Mouse (Mus musculus) heart, postnatal 0 days (tissue): ENCODE data around the gene Olfr132. TPM values are rescaled to one million over a fixed set of nuclear protein-coding genes. Genes with fewer than 3 reads are reported as not detected.

Source experiments
- ATAC-seq: fragments of 200-750 bp; cut with Nextera tagmentation; 2 replicates; pipeline ENCODE4 v1.8.0; 2017; ENCODE audit warnings: low read depth, moderate number of reproducible peaks, moderate library complexity; ENCODE audit not compliant: insufficient read depth
- DNase-seq: peaks from one replicate; pipeline ENCODE4 v3.0.0-alpha.2; 2016; ENCODE audit warnings: low spot score
- H3K27ac ChIP-seq: fragments of 300-500 bp; sonication (generic); 2 replicates; pipeline ENCODE4 v1.5.1; 2014; ENCODE audit warnings: low read depth, mild to moderate bottlenecking
- H3K27me3 ChIP-seq: fragments of 300-500 bp; sonication (generic); 2 replicates; pipeline ENCODE4 v1.6.1; 2014; ENCODE audit warnings: low read length, mixed read lengths; ENCODE audit not compliant: control insufficient read depth, insufficient read depth
- H3K36me3 ChIP-seq: fragments of 300-500 bp; sonication (generic); replicated peaks from 2 replicates; pipeline ENCODE4 v1.6.1; 2014; ENCODE audit warnings: low read length, mixed read lengths; ENCODE audit not compliant: control insufficient read depth, insufficient read depth
- H3K4me1 ChIP-seq: fragments of 300-500 bp; sonication (generic); 2 replicates; pipeline ENCODE4 v1.6.1; 2014; ENCODE audit warnings: antibody characterized with exemption; ENCODE audit not compliant: control insufficient read depth, insufficient read depth
- H3K4me2 ChIP-seq: fragments of 300-500 bp; sonication (generic); 2 replicates; pipeline ENCODE4 v1.6.1; 2014; ENCODE audit warnings: low read depth, mild to moderate bottlenecking, low read length, moderate library complexity
- H3K4me3 ChIP-seq: fragments of 300-500 bp; sonication (generic); 2 replicates; pipeline ENCODE4 v1.5.1; 2014; ENCODE audit warnings: low read depth, low read length
- H3K9ac ChIP-seq: fragments of 300-500 bp; sonication (generic); replicated peaks from 2 replicates; pipeline ENCODE4 v1.6.1; 2014; ENCODE audit warnings: low read depth, low read length, mixed read lengths
- H3K9me3 ChIP-seq: fragments of 300-500 bp; sonication (generic); replicated peaks from 2 replicates; pipeline ENCODE4 v1.6.1; 2016; ENCODE audit warnings: low read length; ENCODE audit not compliant: control insufficient read depth
- CTCF ChIP-seq: IDR thresholded peaks from 2 replicates; pipeline ENCODE4 v1.5.1; 2016; ENCODE audit warnings: antibody characterized with exemption, control low read depth, low read depth
- EP300 ChIP-seq: IDR thresholded peaks from 2 replicates; pipeline ENCODE4 v1.6.1; 2016; ENCODE audit warnings: antibody characterized with exemption, low read depth
- WGBS: fragments of 180-500 bp; shearing (Covaris S2); extraction: QIAGEN DNeasy Blood & Tissue Kit; methylation state at CpG from one replicate; pipeline ENCODE4 v1.1.7; 2014; 5-methylcytosine and 5-hydroxymethylcytosine counted together
- polyA plus RNA-seq: library from polyadenylated mRNA; unstranded; fragments of >200 nt; fragmentation: Nextera tagmentation; extraction: Ambion mirVana; gene quantifications from 2 replicates; pipeline ENCODE4 v1.2.1, GENCODE M21; 2015
- total RNA-seq: library from RNA; depleted of rRNA; stranded (reverse); fragments of >200 nt; gene quantifications from 2 replicates; pipeline ENCODE4 v1.2.3, GENCODE M21; 2014; ENCODE audit warnings: low replicate concordance; rRNA removed

The Olfr132 gene
- total and polyA plus RNA-seq, 2 experiments from 2014 or later: not detected

GRCm38 (mm10) chr17:38082364-38082763, 52.0 kb downstream of the Olfr132 start:
- H3K27me3 ChIP-seq: no peaks in the 10 kb centered on the region
- no peak overlapping the region for H3K4me2 ChIP-seq
- TF ChIP-seq CTCF: no peak
- no peak for TF ChIP-seq EP300
- no peak overlapping the region for H3K4me3 ChIP-seq
- no peak for ATAC-seq
- no peak for DNase-seq
- H3K9ac ChIP-seq: no peak overlapping the region
- H3K36me3 ChIP-seq: no peaks in the 10 kb centered on the region
- no peaks in the 10 kb centered on the region for H3K9me3 ChIP-seq
- no peak overlapping the region for H3K27ac ChIP-seq
- no peaks in the 10 kb centered on the region for H3K4me1 ChIP-seq
- WGBS: 77% methylated on average over 4 of the region's 4 CpGs

Other genes starting within 250 kb of the Olfr132 start
- gene Olfr127, start 234.1 kb downstream of the Olfr132 start, total RNA-seq: not detected in 2 replicates
- gene Olfr127, start 234.1 kb downstream of the Olfr132 start, polyA plus RNA-seq: not detected in 2 replicates
- gene Olfr128, start 214.0 kb downstream of the Olfr132 start, total RNA-seq: not detected in 2 replicates
- gene Olfr128, start 214.0 kb downstream of the Olfr132 start, polyA plus RNA-seq: not detected in 2 replicates
- gene Olfr761, start 181.4 kb downstream of the Olfr132 start, total RNA-seq: not detected in 2 replicates
- gene Olfr761, start 181.4 kb downstream of the Olfr132 start, polyA plus RNA-seq: not detected in 2 replicates
- gene Olfr129, start 74.4 kb downstream of the Olfr132 start, total RNA-seq: not detected in 2 replicates
- not detected in 2 replicates for gene Olfr129, start 74.4 kb downstream of the Olfr132 start, polyA plus RNA-seq
- gene Olfr130, start 70.6 kb downstream of the Olfr132 start, total RNA-seq: not detected in 2 replicates
- gene Olfr130, start 70.6 kb downstream of the Olfr132 start, polyA plus RNA-seq: not detected in 2 replicates
- not detected in 2 replicates for gene Olfr131, start 45.8 kb downstream of the Olfr132 start, total RNA-seq
- not detected in 2 replicates for gene Olfr131, start 45.8 kb downstream of the Olfr132 start, polyA plus RNA-seq
- not detected in 2 replicates for gene Olfr133, start 10.8 kb upstream of the Olfr132 start, total RNA-seq
- gene Olfr133, start 10.8 kb upstream of the Olfr132 start, polyA plus RNA-seq: not detected in 2 replicates
- not detected in 2 replicates for gene Olfr134, start 36.9 kb upstream of the Olfr132 start, total RNA-seq
- gene Olfr134, start 36.9 kb upstream of the Olfr132 start, polyA plus RNA-seq: not detected in 2 replicates
- gene Olfr135, start 69.8 kb upstream of the Olfr132 start, total RNA-seq: not detected in 2 replicates
- not detected in 2 replicates for gene Olfr135, start 69.8 kb upstream of the Olfr132 start, polyA plus RNA-seq
- not detected in 2 replicates for gene Olfr138, start 126.5 kb upstream of the Olfr132 start, total RNA-seq
- gene Olfr138, start 126.5 kb upstream of the Olfr132 start, polyA plus RNA-seq: not detected in 2 replicates
- not detected in 2 replicates for gene Olfr137, start 173.0 kb upstream of the Olfr132 start, total RNA-seq
- gene Olfr137, start 173.0 kb upstream of the Olfr132 start, polyA plus RNA-seq: not detected in 2 replicates
- gene Olfr136, start 195.3 kb upstream of the Olfr132 start, total RNA-seq: not detected in 2 replicates
- gene Olfr136, start 195.3 kb upstream of the Olfr132 start, polyA plus RNA-seq: not detected in 2 replicates